Mouse (Mus musculus) heart, embryonic 16.5 days (tissue): ENCODE measurements at regions not wholly inside any gene's neighbourhood (a gene's known extent, or its start where the extent isn't known, plus 50 kb on each side); places are given as distances from the start of the nearest gene placed in this dataset.

Source experiments
- ATAC-seq: fragments of 200-750 bp; cut with Nextera tagmentation; replicated peaks from 2 replicates; pipeline ENCODE4 v1.8.0; 2017; ENCODE audit warnings: moderate number of reproducible peaks; ENCODE audit not compliant: insufficient read depth, low FRiP score; ENCODE audit errors: extremely low read depth
- H3K27ac ChIP-seq: fragments of 300-500 bp; sonication (generic); 2 replicates; pipeline ENCODE4 v1.5.1; 2014; ENCODE audit warnings: mild to moderate bottlenecking, low read length, control low read depth, moderate library complexity
- H3K27me3 ChIP-seq: fragments of 300-500 bp; sonication (generic); 2 replicates; pipeline ENCODE4 v1.6.1; 2014; ENCODE audit warnings: low read length, mixed read lengths; ENCODE audit not compliant: control insufficient read depth, insufficient read depth
- H3K36me3 ChIP-seq: fragments of 300-500 bp; sonication (generic); 2 replicates; pipeline ENCODE4 v1.6.1; 2014; ENCODE audit not compliant: control insufficient read depth, insufficient read depth
- H3K4me1 ChIP-seq: fragments of 300-500 bp; sonication (generic); 2 replicates; pipeline ENCODE4 v1.6.1; 2014; ENCODE audit warnings: low read length, mixed read lengths; ENCODE audit not compliant: control insufficient read depth, insufficient read depth
- H3K4me2 ChIP-seq: fragments of 300-500 bp; sonication (generic); 2 replicates; pipeline ENCODE4 v1.6.1; 2014; ENCODE audit warnings: low read depth, mild to moderate bottlenecking, control low read depth, low read length
- H3K4me3 ChIP-seq: fragments of 300-500 bp; sonication (generic); 2 replicates; pipeline ENCODE4 v1.5.1; 2014; ENCODE audit warnings: mild to moderate bottlenecking, control low read depth, low read length
- H3K9ac ChIP-seq: fragments of 300-500 bp; sonication (generic); 2 replicates; pipeline ENCODE4 v1.6.1; 2014; ENCODE audit warnings: low read length, control low read depth
- H3K9me3 ChIP-seq: fragments of 300-500 bp; sonication (generic); replicated peaks from 2 replicates; pipeline ENCODE4 v1.6.1; 2016; ENCODE audit warnings: low read length; ENCODE audit not compliant: control insufficient read depth
- WGBS: fragments of 180-500 bp; shearing (Covaris S2); extraction: QIAGEN DNeasy Blood & Tissue Kit; methylation state at CpG from one replicate; pipeline ENCODE4 v1.1.7; 2014; 5-methylcytosine and 5-hydroxymethylcytosine counted together

DNA sequence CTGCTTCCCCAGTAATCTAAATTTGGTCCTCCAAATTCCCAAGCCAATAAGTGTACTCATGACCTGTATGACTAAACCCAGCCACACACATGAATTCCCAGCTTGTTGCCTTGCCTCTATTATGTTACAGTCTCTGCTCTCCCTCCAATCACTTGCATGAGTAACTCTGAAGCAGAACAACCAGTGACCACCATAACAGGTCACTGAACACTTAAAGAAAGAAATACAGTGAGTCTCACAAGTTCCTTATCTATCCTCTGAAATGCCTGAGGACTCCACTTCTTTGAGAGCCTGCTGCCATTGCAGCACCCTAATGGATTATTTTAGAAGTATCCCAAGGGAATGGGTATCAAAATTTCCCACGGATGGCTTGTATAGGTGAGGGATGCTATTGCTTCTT, 909.7 kb downstream of the Sorcs3 start:
- H3K27me3 ChIP-seq: no peaks in the 10 kb centered on the region
- no peak overlapping the region for H3K27ac ChIP-seq
- no peaks in the 10 kb centered on the region for H3K4me1 ChIP-seq
- H3K9ac ChIP-seq: no peak overlapping the region
- no peak overlapping the region for H3K4me3 ChIP-seq
- ATAC-seq: no peak
- no peaks in the 10 kb centered on the region for H3K36me3 ChIP-seq
- H3K9me3 ChIP-seq: no peaks in the 10 kb centered on the region
- no peak overlapping the region for H3K4me2 ChIP-seq
- WGBS: 68% methylated on average over 1 of the region's 1 CpGs

DNA sequence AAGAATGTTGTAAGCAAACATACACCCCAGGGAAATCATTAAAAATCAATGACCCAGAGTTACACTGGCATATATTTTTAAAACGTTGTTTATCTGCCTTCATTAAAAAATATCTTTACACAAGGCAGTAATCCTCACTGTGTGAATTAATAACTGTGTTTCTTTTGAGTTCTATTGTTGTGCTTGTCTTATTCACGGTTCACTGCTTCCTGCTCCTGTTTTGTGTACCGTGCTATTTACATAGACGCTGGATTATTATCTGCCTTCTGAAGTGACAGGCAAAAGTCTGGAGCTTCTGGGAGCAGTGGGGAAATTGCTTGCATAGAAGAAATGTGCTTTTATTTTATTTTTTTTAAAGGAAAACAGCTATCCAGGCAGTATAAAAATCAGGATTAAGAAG, 925.8 kb downstream of the Sorcs3 start:
- WGBS: 55% methylated on average over 4 of the region's 4 CpGs
- no peaks in the 10 kb centered on the region for H3K9me3 ChIP-seq
- H3K27ac ChIP-seq: no peak overlapping the region
- H3K36me3 ChIP-seq: no peaks in the 10 kb centered on the region
- H3K4me2 ChIP-seq: no peak overlapping the region
- H3K4me1 ChIP-seq: no peaks in the 10 kb centered on the region
- H3K9ac ChIP-seq: no peak overlapping the region
- no peaks in the 10 kb centered on the region for H3K27me3 ChIP-seq
- no peak overlapping the region for H3K4me3 ChIP-seq
- ATAC-seq: no peak

DNA sequence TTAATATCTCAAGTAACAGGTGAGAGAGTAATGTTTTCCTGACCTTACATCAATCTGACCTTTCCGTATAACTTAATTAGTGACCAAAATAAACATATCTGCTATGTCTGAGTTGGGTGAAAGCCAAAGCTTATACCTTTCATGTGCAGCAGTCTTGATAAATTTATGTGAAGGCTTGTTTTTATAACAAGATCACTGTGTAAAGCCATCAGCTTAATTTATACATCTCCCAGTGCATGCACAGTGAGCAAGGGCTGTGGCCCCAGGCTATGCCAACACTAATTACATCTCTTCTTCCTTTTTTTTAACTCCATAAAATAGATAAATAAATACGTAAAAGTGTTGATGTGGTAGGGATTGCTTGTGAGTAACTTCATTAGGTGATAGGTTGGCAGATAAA, 966.3 kb downstream of the Sorcs3 start:
- no peaks in the 10 kb centered on the region for H3K36me3 ChIP-seq
- H3K9ac ChIP-seq: no peak overlapping the region
- no peaks in the 10 kb centered on the region for H3K4me1 ChIP-seq
- no peak for ATAC-seq
- 70% methylated on average over 2 of the region's 2 CpGs for WGBS
- no peaks in the 10 kb centered on the region for H3K9me3 ChIP-seq
- no peaks in the 10 kb centered on the region for H3K27me3 ChIP-seq
- H3K4me3 ChIP-seq: no peak overlapping the region
- H3K27ac ChIP-seq: no peak overlapping the region
- H3K4me2 ChIP-seq: no peak overlapping the region

DNA sequence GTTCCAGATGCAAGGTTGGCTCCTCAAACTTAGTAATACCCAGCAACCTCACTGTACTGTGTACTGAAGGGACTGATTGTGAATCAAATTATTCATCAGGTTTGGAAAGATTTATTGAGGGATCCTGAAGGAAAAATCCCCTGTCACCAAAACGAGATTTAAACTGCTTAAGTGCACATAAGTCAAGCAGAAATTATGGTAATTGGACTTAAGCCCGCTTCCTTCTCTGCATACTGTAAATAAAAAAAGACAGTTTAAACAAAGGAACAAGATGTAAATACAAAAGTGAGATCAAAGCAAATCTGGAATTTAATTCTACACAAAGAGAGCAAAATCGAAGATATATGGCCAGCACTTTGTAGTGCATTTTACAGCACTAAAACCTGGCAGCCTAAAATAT, 1002.1 kb downstream of the Sorcs3 start:
- H3K27me3 ChIP-seq: no peaks in the 10 kb centered on the region
- no peaks in the 10 kb centered on the region for H3K9me3 ChIP-seq
- H3K36me3 ChIP-seq: no peaks in the 10 kb centered on the region
- H3K4me3 ChIP-seq: no peak overlapping the region
- no peak overlapping the region for H3K9ac ChIP-seq
- H3K4me1 ChIP-seq: no peaks in the 10 kb centered on the region
- ATAC-seq: no peak
- WGBS: 64% methylated on average over 3 of the region's 3 CpGs
- no peak overlapping the region for H3K27ac ChIP-seq
- H3K4me2 ChIP-seq: no peak overlapping the region

DNA sequence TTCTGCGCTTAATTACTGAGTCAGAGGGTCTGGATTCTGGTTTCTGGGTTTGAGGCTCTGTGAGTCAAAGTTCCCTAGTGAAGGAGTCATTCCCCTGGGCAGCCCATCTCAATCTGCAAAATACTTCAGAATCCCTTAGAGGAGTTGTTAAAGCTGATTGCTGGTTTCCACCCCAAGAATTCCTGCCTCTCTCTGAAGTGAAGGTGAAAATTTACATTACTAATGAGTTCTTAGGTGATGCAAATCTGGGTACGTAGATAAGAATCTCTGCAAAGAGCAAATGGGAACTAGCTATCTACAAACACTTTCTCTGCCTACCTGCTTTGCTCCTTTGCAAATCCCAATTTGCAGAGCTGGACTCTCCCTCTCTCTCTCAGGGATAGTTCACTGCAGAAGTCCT, 1036.8 kb downstream of the Sorcs3 start:
- Histone ChIP-seq H3K4me3 (no peak overlapping the region), H3K36me3 (no peaks in the 10 kb centered on the region), H3K9me3 (no peaks in the 10 kb centered on the region), H3K9ac (no peak overlapping the region), H3K27me3 (no peaks in the 10 kb centered on the region), H3K27ac (no peak overlapping the region), H3K4me1 (no peaks in the 10 kb centered on the region), H3K4me2 (no peak overlapping the region)
- no peak for ATAC-seq
- 42% methylated on average over 2 of the region's 2 CpGs for WGBS

DNA sequence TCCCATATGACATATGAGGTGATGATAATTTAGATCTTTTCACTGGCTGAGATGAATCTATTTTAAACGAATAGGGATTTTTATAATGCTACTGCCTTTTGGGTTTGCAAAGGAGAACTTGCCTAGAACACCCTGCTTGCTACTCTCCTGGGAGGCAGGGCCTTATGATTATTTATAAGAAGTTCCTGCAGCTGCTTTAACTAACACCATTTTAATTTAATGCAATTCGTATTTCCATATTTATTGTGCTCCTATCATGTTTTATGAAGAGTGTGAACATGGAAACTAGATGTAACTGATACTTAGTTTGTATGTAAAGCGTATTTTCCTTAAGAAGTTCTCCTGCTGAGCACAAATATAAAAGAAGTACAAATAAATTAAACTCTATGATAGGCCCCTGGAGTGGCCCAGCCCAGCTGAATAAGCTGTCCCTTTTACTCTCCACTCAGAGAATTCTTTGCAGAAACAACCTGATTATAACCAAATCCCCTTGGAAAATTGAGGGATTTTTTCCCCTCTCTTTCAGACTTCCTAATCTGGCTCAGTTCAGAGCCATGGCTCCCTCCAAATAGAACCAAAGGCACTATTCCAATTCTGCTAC, 1039.4 kb downstream of the Sorcs3 start:
- 49% methylated on average over 3 of the region's 3 CpGs for WGBS
- ATAC-seq: no peak
- H3K4me3 ChIP-seq: no peak overlapping the region
- H3K4me2 ChIP-seq: no peak overlapping the region
- no peaks in the 10 kb centered on the region for H3K27me3 ChIP-seq
- no peak overlapping the region for H3K27ac ChIP-seq
- no peak overlapping the region for H3K9ac ChIP-seq
- H3K4me1 ChIP-seq: no peaks in the 10 kb centered on the region
- no peaks in the 10 kb centered on the region for H3K9me3 ChIP-seq
- no peaks in the 10 kb centered on the region for H3K36me3 ChIP-seq

DNA sequence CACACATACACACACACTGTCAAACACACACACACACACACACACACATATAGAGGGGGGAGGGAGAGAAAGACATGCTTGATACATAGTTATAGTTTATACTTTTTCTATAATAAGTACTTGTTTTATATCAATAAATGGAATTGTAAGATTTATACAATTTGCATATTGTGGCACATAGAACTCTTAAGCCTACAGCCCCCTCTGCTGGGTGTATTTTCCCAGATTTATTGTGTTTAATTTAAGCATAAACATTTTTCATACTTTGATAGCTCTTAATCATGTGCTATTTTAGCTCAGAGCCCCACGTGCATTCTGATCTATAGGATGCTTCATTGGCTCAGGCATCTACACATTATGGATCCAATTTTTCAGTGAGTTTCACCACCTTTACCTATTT, 1058.8 kb downstream of the Sorcs3 start:
- Histone ChIP-seq H3K36me3 (no peaks in the 10 kb centered on the region), H3K9me3 (no peaks in the 10 kb centered on the region), H3K4me2 (no peak overlapping the region), H3K4me3 (no peak overlapping the region), H3K27me3 (no peaks in the 10 kb centered on the region), H3K4me1 (no peaks in the 10 kb centered on the region), H3K9ac (no peak overlapping the region), H3K27ac (no peak overlapping the region)
- ATAC-seq: no peak
- 54% methylated on average over 1 of the region's 1 CpGs for WGBS

DNA sequence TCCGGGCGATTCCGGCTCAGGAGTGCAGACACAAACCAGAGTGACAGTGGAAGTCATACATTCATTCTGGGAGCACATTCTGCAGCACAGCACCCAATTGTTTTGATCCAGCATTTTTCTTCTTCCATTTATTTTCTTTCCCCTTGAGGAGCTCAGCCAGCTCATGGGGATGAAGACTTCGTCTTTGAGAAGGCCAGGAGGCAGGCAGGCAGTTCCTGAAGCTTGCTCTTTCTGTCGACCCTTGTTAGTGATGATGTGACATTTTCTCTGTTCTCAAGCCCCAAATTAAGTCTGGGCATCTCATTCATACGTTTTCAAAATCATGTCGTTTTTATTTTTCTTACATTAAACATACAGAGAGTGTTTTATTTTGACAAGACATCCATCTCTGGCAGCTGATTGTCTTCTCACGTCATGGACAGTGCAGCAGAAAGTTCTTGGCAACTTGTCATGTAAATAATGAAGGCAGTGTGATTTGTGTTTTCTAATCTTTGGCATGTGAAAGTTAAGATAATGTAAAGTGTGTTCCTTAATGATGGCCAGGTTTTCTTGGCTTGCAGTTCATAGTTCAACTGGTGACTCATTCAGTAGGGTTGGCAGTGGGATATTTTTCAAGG, 1062.1 kb downstream of the Sorcs3 start:
- peak; percentile 52; the same call in 1 of the 2 replicates for ATAC-seq
- Histone ChIP-seq H3K4me1 (no peaks in the 10 kb centered on the region), H3K4me2 (no peak overlapping the region), H3K36me3 (no peaks in the 10 kb centered on the region), H3K27ac (no peak overlapping the region), H3K4me3 (no peak overlapping the region), H3K9me3 (no peaks in the 10 kb centered on the region), H3K27me3 (no peaks in the 10 kb centered on the region), H3K9ac (no peak overlapping the region)
- WGBS: 36% methylated on average over 8 of the region's 8 CpGs

DNA sequence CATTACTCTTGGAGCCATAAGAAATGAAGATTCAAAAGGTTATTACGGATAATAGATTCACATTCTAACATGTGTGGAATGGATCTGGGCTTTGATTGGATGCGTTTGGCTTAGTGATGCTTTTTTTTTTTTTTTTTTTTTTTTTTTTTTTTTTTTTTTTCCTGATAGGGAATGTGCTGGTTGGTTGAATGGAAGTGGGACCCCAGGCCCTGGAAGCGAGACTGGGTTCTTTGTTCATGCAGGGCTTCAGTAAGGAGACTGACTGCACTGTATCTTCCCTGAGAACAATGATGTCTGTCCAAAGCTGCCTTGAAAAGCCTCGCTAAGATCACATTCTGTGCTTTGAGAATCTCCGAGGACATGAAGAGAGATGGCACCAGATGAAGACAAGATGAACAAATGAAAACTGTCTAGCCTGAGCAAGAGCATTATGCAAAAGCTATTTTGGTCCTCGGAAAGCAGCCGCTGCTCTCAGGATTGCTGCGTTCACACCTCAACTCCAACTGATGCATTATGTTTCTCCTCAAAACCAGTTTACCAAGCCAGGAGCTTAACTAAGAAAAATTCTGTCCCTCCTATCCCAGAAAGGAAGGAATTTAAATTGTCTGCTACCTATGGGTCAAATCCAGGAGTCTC, 1076.9 kb downstream of the Sorcs3 start:
- 68% methylated on average over 8 of the region's 8 CpGs for WGBS
- H3K36me3 ChIP-seq: no peaks in the 10 kb centered on the region
- no peak for ATAC-seq

More for the DNA sequence above, 1076.9 kb downstream of the Sorcs3 start:
- Histone ChIP-seq H3K9ac (no peak overlapping the region), H3K4me1 (no peaks in the 10 kb centered on the region), H3K9me3 (no peaks in the 10 kb centered on the region), H3K4me2 (no peak overlapping the region), H3K4me3 (no peak overlapping the region), H3K27ac (no peak overlapping the region), H3K27me3 (no peaks in the 10 kb centered on the region)
